Mouse (Mus musculus) G1E-ER4 (cell line): Measurements from ENCODE around the gene Fam13c. TPM values are rescaled to one million over a fixed set of nuclear protein-coding genes. Genes with fewer than 3 reads are reported as not detected.

Source experiments
- GATA1 ChIP-seq: IDR thresholded peaks from one replicate; pipeline ENCODE4 v1.8.0; 2012; ENCODE audit warnings: low read length, inconsistent platforms
- polyA plus RNA-seq: library from polyadenylated mRNA; stranded (reverse); fragments of >175 nt; gene quantifications from 2 replicates; pipeline ENCODE4 v1.2.3, GENCODE M21; 2012

Gene Fam13c
- polyA plus RNA-seq, 1 experiment, result not detected

- no peak for TF ChIP-seq GATA1
These were observed 7.5 kb downstream of the Fam13c start for GRCm38 (mm10) chr10:70447787-70448186.

- TF ChIP-seq GATA1, result no peak
These were observed 8.9 kb downstream of the Fam13c start for GRCm38 (mm10) chr10:70449206-70449605.

GRCm38 (mm10) chr10:70455886-70456305, 15.6 kb downstream of the Fam13c start:
- TF ChIP-seq GATA1, result no peak

GRCm38 (mm10) chr10:70458574-70459263, 18.4 kb downstream of the Fam13c start:
- no peak for TF ChIP-seq GATA1

- TF ChIP-seq GATA1, result no peak
These were observed 25.4 kb downstream of the Fam13c start for GRCm38 (mm10) chr10:70465638-70466037.

GRCm38 (mm10) chr10:70470836-70471235, 30.6 kb downstream of the Fam13c start:
- TF ChIP-seq GATA1, result no peak

- no peak for TF ChIP-seq GATA1
These were observed 37.5 kb downstream of the Fam13c start for GRCm38 (mm10) chr10:70477741-70478145.

- no peak for TF ChIP-seq GATA1
These were observed 43.5 kb downstream of the Fam13c start for GRCm38 (mm10) chr10:70483736-70484135.

- TF ChIP-seq GATA1, result no peak
These were observed 44.4 kb downstream of the Fam13c start for GRCm38 (mm10) chr10:70484568-70485286.

- TF ChIP-seq GATA1, result no peak
These were observed 45.0 kb downstream of the Fam13c start for GRCm38 (mm10) chr10:70485287-70485612.

GRCm38 (mm10) chr10:70486651-70487050, 46.4 kb downstream of the Fam13c start:
- TF ChIP-seq GATA1, result no peak

- no peak for TF ChIP-seq GATA1
These were observed 53.6 kb downstream of the Fam13c start for GRCm38 (mm10) chr10:70493891-70494290.

GRCm38 (mm10) chr10:70494441-70494840, 54.2 kb downstream of the Fam13c start:
- no peak for TF ChIP-seq GATA1

GRCm38 (mm10) chr10:70495106-70496104, 55.1 kb downstream of the Fam13c start:
- no peak for TF ChIP-seq GATA1

GRCm38 (mm10) chr10:70496938-70497337, 56.7 kb downstream of the Fam13c start:
- TF ChIP-seq GATA1, result no peak

GRCm38 (mm10) chr10:70498328-70498727, 58.0 kb downstream of the Fam13c start:
- TF ChIP-seq GATA1, result no peak
